Mouse (Mus musculus): ENCODE results near the gene Agt. TPM values are rescaled to one million over a fixed set of nuclear protein-coding genes. Genes with fewer than 3 reads are reported as not detected.

The Agt gene
- 54.4 and 75.4 TPM in 2 replicates for polyA plus RNA-seq (2012; rRNA removed)

GRCm38 (mm10) chr8:124569593-124569992, at the start of gene Agt:
TSS of gene Agt (minus strand) at chr8:124569706.

GRCm38 (mm10) chr8:124575811-124576210, 6.3 kb upstream of the Agt start, which contains the start of gene Capn9:
TSS of gene Capn9 (plus strand) at chr8:124576111.

DNA sequence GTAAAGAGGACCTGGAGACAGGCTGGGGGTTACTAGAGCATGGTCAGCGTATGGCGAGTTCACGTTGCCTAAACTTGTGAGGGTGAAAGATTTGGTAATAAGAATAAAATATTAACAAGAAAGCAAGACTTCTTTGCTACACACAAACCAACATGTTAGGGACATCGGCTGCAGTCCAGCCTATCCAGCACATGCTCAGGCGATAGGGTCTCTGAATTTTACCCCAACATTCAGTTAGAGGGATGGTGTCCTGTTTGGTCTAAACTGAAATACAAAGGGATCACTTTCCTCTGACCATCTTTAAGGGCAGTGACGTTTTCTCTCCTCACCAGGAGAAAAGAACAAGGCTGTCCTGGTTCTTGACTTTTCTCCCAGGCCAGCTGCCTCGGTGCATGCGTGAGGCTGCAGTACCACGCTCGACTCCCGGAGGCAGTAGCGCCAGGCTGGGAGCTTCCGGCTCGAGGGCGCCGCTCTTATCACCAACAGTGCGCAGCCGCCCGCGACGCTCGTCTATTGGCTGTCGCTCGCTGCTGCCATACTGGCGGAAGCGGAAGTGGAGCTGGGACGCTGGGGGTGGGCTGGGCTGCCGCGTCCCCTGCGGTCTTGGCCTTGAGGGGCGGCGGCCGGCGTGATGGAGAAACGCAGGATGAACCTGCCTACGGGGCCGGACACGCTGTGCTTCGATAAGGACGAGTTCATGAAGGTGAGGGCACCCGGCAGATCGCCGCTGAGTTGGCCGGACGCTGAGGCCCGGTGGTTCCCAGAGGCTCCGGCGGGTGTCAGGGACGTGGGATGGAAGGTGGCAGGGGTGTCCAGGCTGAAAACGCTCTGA, 49.0 kb downstream of the Agt start, which contains the start of gene Cog2:
Gene Cog2, plus strand, starts transcription at position 519 of the 832 bp plus-strand sequence.

Other genes with a start within 250 kb of the Agt start
- gene Pgbd5, start 130.0 kb downstream of the Agt start, polyA plus RNA-seq (2012; rRNA removed): 3.0 and 6.1 TPM in 2 replicates
- 29.7 and 32.2 TPM in 2 replicates for gene Cog2, start 48.9 kb downstream of the Agt start, polyA plus RNA-seq (2012; rRNA removed)
- gene Capn9, start 6.4 kb upstream of the Agt start, polyA plus RNA-seq (2012; rRNA removed): 37.5 and 45.4 TPM in 2 replicates
- gene 2310022B05Rik, start 93.7 kb upstream of the Agt start, polyA plus RNA-seq (2012; rRNA removed): 45.9 and 51.5 TPM in 2 replicates
- 15.4 and 15.5 TPM in 2 replicates for gene Ttc13, start 152.3 kb upstream of the Agt start, polyA plus RNA-seq (2012; rRNA removed)
- gene Arv1, start 152.4 kb upstream of the Agt start, polyA plus RNA-seq (2012; rRNA removed): 11.9 and 13.1 TPM in 2 replicates
- 1.3 and 2.1 TPM in 2 replicates for gene Fam89a, start 182.1 kb upstream of the Agt start, polyA plus RNA-seq (2012; rRNA removed)
- gene Trim67, start 223.4 kb upstream of the Agt start, polyA plus RNA-seq (2012; rRNA removed): 0.10 and 0.12 TPM in 2 replicates